Mouse (Mus musculus) liver, embryonic 16.5 days (tissue): ENCODE data around the gene Stx18. TPM values are rescaled to one million over a fixed set of nuclear protein-coding genes. Genes with fewer than 3 reads are reported as not detected.

Experiments used
- ATAC-seq: fragments of 200-750 bp; cut with Nextera tagmentation; 2 replicates; pipeline ENCODE4 v1.8.0; 2017; ENCODE audit warnings: low read depth, mild to moderate bottlenecking, moderate number of reproducible peaks, moderate library complexity
- H3K27ac ChIP-seq: fragments of 300-500 bp; sonication (generic); 2 replicates; pipeline ENCODE4 v1.5.1; 2014; ENCODE audit warnings: mild to moderate bottlenecking, low read length
- H3K27me3 ChIP-seq: fragments of 300-500 bp; sonication (generic); 2 replicates; pipeline ENCODE4 v1.6.1; 2014; ENCODE audit warnings: low read depth, low read length, mixed read lengths; ENCODE audit not compliant: control insufficient read depth, insufficient read depth
- H3K36me3 ChIP-seq: fragments of 300-500 bp; sonication (generic); 2 replicates; pipeline ENCODE4 v1.6.1; 2014; ENCODE audit warnings: mild to moderate bottlenecking; ENCODE audit not compliant: control insufficient read depth, insufficient read depth
- H3K4me1 ChIP-seq: fragments of 300-500 bp; sonication (generic); 2 replicates; pipeline ENCODE4 v1.6.1; 2014; ENCODE audit warnings: low read depth, low read length, mixed read lengths; ENCODE audit not compliant: control insufficient read depth
- H3K4me2 ChIP-seq: fragments of 300-500 bp; sonication (generic); 2 replicates; pipeline ENCODE4 v1.6.1; 2014; ENCODE audit warnings: low read depth, low read length, mixed read lengths
- H3K4me3 ChIP-seq: fragments of 300-500 bp; sonication (generic); 2 replicates; pipeline ENCODE4 v1.5.1; 2014; ENCODE audit warnings: low read depth, mild to moderate bottlenecking, low read length
- H3K9ac ChIP-seq: fragments of 300-500 bp; sonication (generic); 2 replicates; pipeline ENCODE4 v1.6.1; 2014; ENCODE audit warnings: low read depth, low read length
- H3K9me3 ChIP-seq: fragments of 300-500 bp; sonication (generic); replicated peaks from 2 replicates; pipeline ENCODE4 v1.6.1; 2016; ENCODE audit warnings: low read length; ENCODE audit not compliant: control insufficient read depth
- WGBS: fragments of 180-500 bp; shearing (Covaris S2); extraction: QIAGEN DNeasy Blood & Tissue Kit; methylation state at CpG from one replicate; pipeline ENCODE4 v1.1.7; 2014; ENCODE audit not compliant: insufficient replicate concordance; 5-methylcytosine and 5-hydroxymethylcytosine counted together
- polyA plus RNA-seq: library from polyadenylated mRNA; unstranded; fragments of >200 nt; fragmentation: Nextera tagmentation; extraction: Ambion mirVana; gene quantifications from 2 replicates; pipeline ENCODE4 v1.2.1, GENCODE M21; 2015

Gene Stx18
- polyA plus RNA-seq, 1 experiment from 2014 or later, result 10.7 TPM

GRCm38 (mm10) chr5:38064043-38064575 is 25.6 kb downstream of the Stx18 start:
- ATAC-seq, result no peak
- Histone ChIP-seq H3K9me3 (no peaks in the 10 kb centered on the region), H3K27ac (no peak overlapping the region), H3K27me3 (no peaks in the 10 kb centered on the region), H3K9ac (no peak overlapping the region), H3K4me3 (no peak overlapping the region), H3K36me3 (no peaks in the 10 kb centered on the region), H3K4me1 (no peaks in the 10 kb centered on the region), H3K4me2 (no peak overlapping the region)
- 69% methylated on average over 4 of the region's 4 CpGs for WGBS

- Histone ChIP-seq H3K4me3 (no peak overlapping the region), H3K9ac (no peak overlapping the region), H3K27ac (no peak overlapping the region), H3K36me3 (no peaks in the 10 kb centered on the region), H3K4me1 (no peaks in the 10 kb centered on the region), H3K4me2 (no peak overlapping the region), H3K27me3 (no peaks in the 10 kb centered on the region), H3K9me3 (no peaks in the 10 kb centered on the region)
- no peak for ATAC-seq
- 65% methylated on average over 5 of the region's 5 CpGs for WGBS
Observed at GRCm38 (mm10) chr5:38064701-38065100, 26.2 kb downstream of the Stx18 start.

DNA sequence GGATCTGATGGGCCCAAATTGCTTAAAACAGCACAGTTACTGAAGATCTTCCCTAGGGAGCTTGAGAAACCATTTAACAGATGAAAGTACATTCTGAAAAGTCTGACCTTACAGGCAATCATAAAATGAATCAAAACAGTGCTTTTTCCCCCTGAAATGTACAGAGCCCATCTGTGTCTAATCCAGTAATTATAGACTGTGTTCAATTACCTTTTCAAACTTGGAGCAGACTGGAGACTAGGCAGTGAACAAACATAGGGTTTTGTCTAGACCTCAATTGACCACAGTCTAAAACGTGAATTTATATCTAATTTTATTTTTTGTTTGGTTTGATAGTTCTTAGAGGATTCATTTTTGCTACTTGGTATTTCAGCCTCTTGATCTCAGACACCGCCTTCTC is 26.9 kb downstream of the Stx18 start:
- ATAC-seq, result no peak
- Histone ChIP-seq H3K9me3 (no peaks in the 10 kb centered on the region), H3K27me3 (no peaks in the 10 kb centered on the region), H3K27ac (no peak overlapping the region), H3K4me2 (no peak overlapping the region), H3K36me3 (no peaks in the 10 kb centered on the region), H3K9ac (no peak overlapping the region), H3K4me3 (no peak overlapping the region), H3K4me1 (no peaks in the 10 kb centered on the region)
- 46% methylated on average over 2 of the region's 2 CpGs for WGBS

DNA sequence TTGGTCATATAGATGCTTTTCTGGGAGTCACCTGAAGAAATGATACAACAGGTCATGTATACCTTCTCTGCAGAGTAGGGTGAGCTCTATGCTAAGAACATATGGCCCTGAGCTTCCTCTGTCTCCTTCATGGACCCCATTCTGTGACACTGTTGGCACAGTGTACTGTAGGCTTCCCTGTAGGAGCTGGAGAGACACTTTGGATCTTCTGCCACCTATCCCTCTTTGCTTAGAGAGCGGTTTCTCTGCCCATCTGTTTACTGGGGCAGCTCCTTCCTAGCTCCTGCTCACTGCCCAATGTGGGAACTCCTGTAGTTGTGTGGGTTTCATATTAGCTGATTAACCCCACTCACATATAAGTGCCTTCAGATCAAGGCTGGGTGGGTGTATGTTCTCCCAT is 28.1 kb downstream of the Stx18 start:
- Histone ChIP-seq H3K4me3 (no peak overlapping the region), H3K9ac (no peak overlapping the region), H3K27ac (no peak overlapping the region), H3K27me3 (no peaks in the 10 kb centered on the region), H3K9me3 (no peaks in the 10 kb centered on the region), H3K4me1 (no peaks in the 10 kb centered on the region), H3K36me3 (no peaks in the 10 kb centered on the region), H3K4me2 (no peak overlapping the region)
- no peak for ATAC-seq
- WGBS, result 79% methylated on average over 1 of the region's 1 CpGs

- no peaks in the 10 kb centered on the region for H3K36me3 ChIP-seq
- H3K27ac ChIP-seq, result no peak overlapping the region
- no peak overlapping the region for H3K9ac ChIP-seq
- no peaks in the 10 kb centered on the region for H3K9me3 ChIP-seq
- no peak for ATAC-seq
- no peaks in the 10 kb centered on the region for H3K4me1 ChIP-seq
- WGBS, result 49% methylated on average over 4 of the region's 4 CpGs
- H3K27me3 ChIP-seq, result no peaks in the 10 kb centered on the region
- H3K4me2 ChIP-seq, result no peak overlapping the region
- no peak overlapping the region for H3K4me3 ChIP-seq
Observed at GRCm38 (mm10) chr5:38076326-38076725, 37.8 kb downstream of the Stx18 start.

- no peak overlapping the region for H3K4me3 ChIP-seq
- H3K9me3 ChIP-seq, result no peaks in the 10 kb centered on the region
- no peak overlapping the region for H3K9ac ChIP-seq
- no peaks in the 10 kb centered on the region for H3K27me3 ChIP-seq
- no peak overlapping the region for H3K27ac ChIP-seq
- H3K4me1 ChIP-seq, result no peaks in the 10 kb centered on the region
- WGBS, result 69% methylated on average over 3 of the region's 3 CpGs
- no peak overlapping the region for H3K4me2 ChIP-seq
- ATAC-seq, result no peak
- H3K36me3 ChIP-seq, result no peaks in the 10 kb centered on the region
Observed at GRCm38 (mm10) chr5:38078575-38078974, 40.0 kb downstream of the Stx18 start.

DNA sequence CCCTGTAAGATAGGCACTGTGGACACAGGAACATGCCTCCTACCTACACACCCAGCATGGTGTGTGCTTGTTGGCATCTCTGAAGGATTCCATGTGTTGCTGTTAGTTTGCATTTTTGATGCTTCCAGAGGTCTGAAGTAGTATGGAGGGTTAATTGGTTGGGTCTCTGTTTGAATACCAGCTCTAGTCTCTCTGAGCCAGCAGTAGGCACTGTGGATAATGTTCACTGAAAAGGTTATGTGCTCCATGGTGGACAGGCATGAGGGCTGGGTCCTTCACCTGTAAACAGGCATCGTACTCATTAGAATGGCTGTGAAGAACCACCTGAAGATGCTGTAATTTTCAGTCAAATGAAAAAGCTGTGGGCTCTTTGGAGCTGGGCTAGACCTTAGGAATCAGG is 41.9 kb downstream of the Stx18 start:
- Histone ChIP-seq H3K9me3 (no peaks in the 10 kb centered on the region), H3K9ac (no peak overlapping the region), H3K27me3 (no peaks in the 10 kb centered on the region), H3K27ac (no peak overlapping the region), H3K4me2 (no peak overlapping the region), H3K36me3 (no peaks in the 10 kb centered on the region), H3K4me1 (no peaks in the 10 kb centered on the region), H3K4me3 (no peak overlapping the region)
- WGBS, result 79% methylated on average over 1 of the region's 1 CpGs
- no peak for ATAC-seq

DNA sequence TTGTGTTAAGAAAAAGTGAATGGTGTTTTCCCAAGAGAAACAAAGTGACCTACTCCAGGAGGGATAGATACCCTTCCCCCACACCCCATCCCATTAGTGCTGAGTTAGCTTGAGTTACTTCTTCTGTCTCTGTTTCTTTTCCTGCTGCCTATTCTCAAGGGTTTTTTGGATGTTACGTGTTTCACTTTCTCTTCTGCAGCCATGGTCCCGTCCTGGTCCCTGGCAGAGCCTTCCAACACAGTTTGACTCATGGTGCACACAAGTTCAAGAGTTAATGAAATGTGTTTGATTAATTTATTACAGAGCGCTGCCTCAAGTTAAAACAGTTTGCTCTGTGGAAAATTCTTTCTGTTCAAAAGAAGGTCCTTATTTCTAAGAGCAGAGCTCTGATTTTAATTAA is 44.0 kb downstream of the Stx18 start:
- H3K4me3 ChIP-seq, result no peak overlapping the region
- WGBS, result 65% methylated on average over 3 of the region's 3 CpGs
- no peaks in the 10 kb centered on the region for H3K4me1 ChIP-seq
- H3K27me3 ChIP-seq, result no peaks in the 10 kb centered on the region
- no peak overlapping the region for H3K9ac ChIP-seq
- no peak overlapping the region for H3K4me2 ChIP-seq
- no peaks in the 10 kb centered on the region for H3K9me3 ChIP-seq
- no peak for ATAC-seq
- H3K36me3 ChIP-seq, result no peaks in the 10 kb centered on the region
- H3K27ac ChIP-seq, result no peak overlapping the region

DNA sequence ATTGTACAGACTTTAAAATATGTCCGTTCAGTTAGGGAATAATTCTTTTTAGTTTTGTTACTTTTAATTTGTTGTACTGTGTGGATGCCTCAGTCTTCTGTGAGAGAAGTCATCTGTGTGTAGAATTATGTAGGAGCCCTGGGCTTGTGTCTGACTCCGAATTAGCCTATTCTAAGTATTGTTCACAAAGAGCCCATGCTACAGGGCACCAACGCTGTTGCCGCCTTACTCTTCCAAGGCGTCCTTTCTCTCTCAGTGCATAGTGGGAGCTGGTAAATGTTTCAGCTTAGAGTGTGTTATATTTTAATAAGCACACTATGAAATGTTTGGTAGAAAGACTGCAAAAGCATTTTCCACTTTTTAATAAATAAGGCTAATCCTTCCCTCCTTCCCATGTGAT is 44.8 kb downstream of the Stx18 start:
- H3K9me3 ChIP-seq, result no peaks in the 10 kb centered on the region
- no peak for ATAC-seq
- WGBS, result 69% methylated on average over 5 of the region's 5 CpGs
- no peaks in the 10 kb centered on the region for H3K27me3 ChIP-seq
- no peaks in the 10 kb centered on the region for H3K4me1 ChIP-seq
- H3K4me2 ChIP-seq, result no peak overlapping the region
- no peak overlapping the region for H3K27ac ChIP-seq
- no peak overlapping the region for H3K4me3 ChIP-seq
- H3K36me3 ChIP-seq, result no peaks in the 10 kb centered on the region
- H3K9ac ChIP-seq, result no peak overlapping the region
